Mouse (Mus musculus) spleen, adult 2 months (tissue): ENCODE data around the gene Sardh. TPM values are rescaled to one million over a fixed set of nuclear protein-coding genes. Genes with fewer than 3 reads are reported as not detected.

Experiments used
- DNase-seq, 2 experiments: peaks; one replicate each; pipeline versions ENCODE4 v3.0.0 to v3.0.0-alpha.2; 2012 to 2021; ENCODE audit warnings: low spot score in 2 of 2, low read depth in 1 of 2
- H3K27ac ChIP-seq: fragments of 200-500 bp; 2 replicates; pipeline ENCODE4 v1.5.1; 2012; ENCODE audit warnings: low read length, inconsistent platforms; ENCODE audit not compliant: insufficient read depth
- H3K27me3 ChIP-seq: fragments of 200-500 bp; 2 replicates; pipeline ENCODE4 v1.6.1; 2012; ENCODE audit warnings: mild to moderate bottlenecking, moderate library complexity, low read length, inconsistent platforms; ENCODE audit not compliant: control insufficient read depth, insufficient read depth
- H3K36me3 ChIP-seq: fragments of 200-500 bp; 2 replicates; pipeline ENCODE4 v1.6.1; 2012; ENCODE audit warnings: mild to moderate bottlenecking, low read length, inconsistent platforms; ENCODE audit not compliant: control insufficient read depth, insufficient read depth
- H3K4me1 ChIP-seq: fragments of 200-500 bp; 2 replicates; pipeline ENCODE4 v1.6.1; 2011; ENCODE audit warnings: inconsistent platforms; ENCODE audit not compliant: control insufficient read depth, insufficient read depth, insufficient read length
- H3K4me3 ChIP-seq: fragments of 200-500 bp; 2 replicates; pipeline ENCODE4 v1.5.1; 2011; ENCODE audit warnings: mild to moderate bottlenecking, inconsistent platforms; ENCODE audit not compliant: insufficient read depth, insufficient read length; ENCODE audit errors: extremely low read depth
- CTCF ChIP-seq: fragments of 200-500 bp; IDR thresholded peaks from 2 replicates; pipeline ENCODE4 v1.5.1; 2011; ENCODE audit warnings: mild to moderate bottlenecking, inconsistent platforms; ENCODE audit not compliant: insufficient read depth, insufficient read length, insufficient replicate concordance; ENCODE audit errors: extremely low read depth
- POLR2A ChIP-seq: fragments of 200-500 bp; IDR thresholded peaks from 2 replicates; pipeline ENCODE4 v1.6.1; 2011; ENCODE audit warnings: low read depth, low read length, inconsistent platforms
- WGBS: fragments of 180-500 bp; shearing (Covaris S2); methylation state at CpG from one replicate; pipeline ENCODE4 v1.1.7; 2018; 5-methylcytosine and 5-hydroxymethylcytosine counted together
- polyA plus RNA-seq: library from polyadenylated mRNA; depleted of rRNA; stranded (reverse); fragments of >200 nt; gene quantifications from 2 replicates; pipeline ENCODE4 v1.2.3, GENCODE M21; 2012

Gene Sardh
- polyA plus RNA-seq, 1 experiment: 9.4 TPM

DNA sequence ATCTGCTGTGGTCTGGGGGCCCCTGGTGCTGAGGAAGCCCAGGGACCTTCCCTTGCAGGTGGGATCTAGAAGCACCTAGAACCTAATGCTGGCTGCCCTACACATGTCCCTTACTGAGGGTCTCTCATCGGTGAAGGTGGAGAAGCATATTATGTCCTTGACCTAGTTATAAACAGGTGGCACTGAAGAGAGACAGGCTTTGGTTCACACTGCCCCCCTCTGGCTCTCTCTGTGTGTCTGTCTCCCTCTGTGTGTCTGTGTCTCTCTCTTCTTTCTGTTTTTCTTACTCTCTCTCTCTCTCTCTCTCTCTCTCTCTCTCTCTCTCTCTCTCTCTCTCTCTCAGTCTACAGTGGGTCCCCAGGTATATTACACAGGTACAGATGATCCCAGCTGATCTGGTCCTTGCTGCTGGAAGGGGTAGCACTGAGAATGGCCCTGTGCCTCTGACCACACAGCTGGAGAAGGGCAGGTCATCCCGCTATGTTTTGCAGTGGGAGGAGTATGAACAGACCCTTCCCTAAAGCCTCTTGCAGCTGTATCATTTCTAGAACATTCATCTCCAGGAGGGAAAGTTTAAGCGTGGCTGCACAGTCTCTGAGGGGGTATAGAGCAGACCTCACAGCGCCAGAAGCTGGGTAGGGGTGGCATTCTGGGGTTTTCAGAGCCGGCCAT is 19.2 kb downstream of the Sardh start:
- Histone ChIP-seq H3K4me3 (no peak overlapping the region), H3K27me3 (no peaks in the 10 kb centered on the region), H3K36me3 (no peaks in the 10 kb centered on the region), H3K4me1 (peaks cover 20% of the 10 kb centered on the region), H3K27ac (no peak overlapping the region)
- WGBS: 71% methylated on average over 5 of the region's 5 CpGs
- TF ChIP-seq CTCF (peak; percentile 17; the same call in 1 of the 2 replicates), POLR2A (no peak)
- DNase-seq: no peak

DNA sequence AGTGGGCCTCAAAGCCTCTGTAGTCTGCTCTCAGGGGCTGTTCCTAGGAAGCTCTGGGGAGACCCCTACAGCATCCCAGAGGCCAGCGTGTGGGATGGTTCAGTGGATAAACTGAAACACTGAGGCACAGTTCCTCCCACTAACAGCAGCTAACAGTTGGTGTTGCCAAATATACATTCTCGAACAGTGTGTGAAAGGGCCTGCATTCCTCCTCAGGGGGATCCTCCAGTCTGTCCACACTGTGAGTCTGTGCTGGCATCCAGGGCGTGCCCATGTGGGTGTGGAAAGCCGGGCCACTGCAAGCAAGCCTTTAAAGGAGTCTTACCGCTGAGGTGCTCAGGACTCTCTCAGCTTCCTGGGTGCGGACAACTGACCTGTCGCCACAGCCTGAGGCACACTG is 21.6 kb downstream of the Sardh start:
- DNase-seq: no peak
- no peak overlapping the region for H3K27ac ChIP-seq
- no peaks in the 10 kb centered on the region for H3K36me3 ChIP-seq
- whole genome bisulfite sequencing: 87% methylated on average over 7 of the region's 7 CpGs
- no peak overlapping the region for H3K4me3 ChIP-seq
- H3K27me3 ChIP-seq: no peaks in the 10 kb centered on the region
- TF ChIP-seq CTCF: no peak
- no peak for TF ChIP-seq POLR2A
- H3K4me1 ChIP-seq: peaks cover 5% of the 10 kb centered on the region; the same call in 1 of the 2 replicates

DNA sequence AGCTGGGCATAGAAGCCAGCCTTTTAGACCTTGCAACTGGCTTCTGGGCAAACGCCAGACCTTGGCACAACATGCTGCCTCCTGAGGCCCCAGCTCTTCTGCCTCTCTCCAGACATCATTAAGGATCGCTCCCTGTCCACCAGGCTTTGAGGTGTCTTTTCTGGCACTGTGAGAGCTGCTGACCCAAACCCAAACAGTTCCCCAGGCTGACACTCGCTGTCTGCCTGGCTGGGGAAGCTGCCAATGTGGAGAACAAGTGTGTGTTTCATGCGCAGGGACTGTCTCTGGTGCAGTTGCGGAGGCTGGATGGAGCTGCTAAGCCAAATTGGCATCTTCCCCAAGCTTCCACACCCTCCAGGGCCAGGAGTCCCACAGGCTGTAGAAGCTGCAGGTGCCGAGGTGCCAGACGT is 25.1 kb downstream of the Sardh start:
- Histone ChIP-seq H3K4me3 (no peak overlapping the region), H3K4me1 (no peaks in the 10 kb centered on the region), H3K36me3 (no peaks in the 10 kb centered on the region), H3K27me3 (no peaks in the 10 kb centered on the region), H3K27ac (no peak overlapping the region)
- 88% methylated on average over 7 of the region's 7 CpGs for WGBS
- DNase-seq: no peak
- TF ChIP-seq POLR2A (no peak), CTCF (no peak)

- Histone ChIP-seq H3K4me3 (no peak overlapping the region), H3K27ac (no peak overlapping the region), H3K4me1 (no peaks in the 10 kb centered on the region), H3K36me3 (no peaks in the 10 kb centered on the region), H3K27me3 (no peaks in the 10 kb centered on the region)
- WGBS: 92% methylated on average over 8 of the region's 8 CpGs
- TF ChIP-seq POLR2A: no peak
- TF ChIP-seq CTCF: no peak
- DNase-seq: no peak
These were observed 29.6 kb downstream of the Sardh start for GRCm38 (mm10) chr2:27218569-27218968.

DNA sequence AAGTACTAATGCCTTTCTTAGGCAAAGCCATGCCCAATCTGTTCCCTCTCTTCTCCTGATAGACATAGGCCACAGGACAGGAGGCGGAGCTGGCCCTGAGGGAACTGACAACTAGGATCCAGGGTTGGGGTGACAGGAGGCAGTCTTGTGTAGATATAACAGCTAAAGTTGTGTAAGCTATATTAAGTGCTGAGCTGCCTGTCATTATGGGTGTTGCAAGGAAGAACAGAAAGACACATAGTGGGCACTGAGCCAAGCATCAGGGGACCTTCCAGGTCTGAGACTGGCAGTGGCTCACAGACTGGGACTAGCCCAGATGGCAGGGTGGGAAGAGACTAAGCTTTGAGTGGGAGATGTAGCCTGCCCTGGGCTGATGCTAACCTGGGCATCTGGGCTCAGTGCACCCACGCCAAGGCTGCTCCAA is 30.0 kb downstream of the Sardh start:
- Histone ChIP-seq H3K4me1 (no peaks in the 10 kb centered on the region), H3K27me3 (no peaks in the 10 kb centered on the region), H3K27ac (no peak overlapping the region), H3K36me3 (no peaks in the 10 kb centered on the region), H3K4me3 (no peak overlapping the region)
- 95% methylated on average over 2 of the region's 2 CpGs for WGBS
- no peak for DNase-seq
- TF ChIP-seq POLR2A: no peak
- no peak for TF ChIP-seq CTCF

GRCm38 (mm10) chr2:27215537-27215936 is 32.6 kb downstream of the Sardh start:
- H3K27ac ChIP-seq: no peak overlapping the region
- TF ChIP-seq CTCF: no peak
- no peak for TF ChIP-seq POLR2A
- no peaks in the 10 kb centered on the region for H3K27me3 ChIP-seq
- no peak overlapping the region for H3K4me3 ChIP-seq
- 79% methylated on average over 2 of the region's 2 CpGs for WGBS
- no peaks in the 10 kb centered on the region for H3K36me3 ChIP-seq
- H3K4me1 ChIP-seq: peaks cover 15% of the 10 kb centered on the region; the same call in 1 of the 2 replicates
- DNase-seq: no peak
